Mouse (Mus musculus): ENCODE measurements around the gene Enox1.

Gene Enox1

DNA sequence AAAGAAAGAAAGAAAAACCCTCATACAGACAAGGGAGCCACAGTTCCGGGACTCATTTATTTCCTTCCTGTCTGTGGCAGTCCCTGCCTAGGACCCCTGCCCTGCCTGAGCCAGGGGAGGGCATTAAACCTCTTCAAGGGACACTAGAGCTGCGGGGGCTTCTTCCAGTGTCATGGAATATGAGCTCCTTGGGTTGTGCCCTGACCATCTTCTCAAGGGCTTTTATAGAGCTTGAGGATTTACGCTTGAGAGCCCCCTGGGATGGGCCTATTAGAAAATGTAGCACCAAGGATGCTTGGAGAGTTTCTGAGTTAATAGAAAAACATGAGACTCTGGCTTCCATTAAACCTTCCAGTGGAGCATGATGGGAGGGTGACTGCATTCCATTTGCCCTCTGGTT is 39.7 kb downstream of the Enox1 start:
- no peak for DNase-seq (ENCODE audit: low read depth)

DNA sequence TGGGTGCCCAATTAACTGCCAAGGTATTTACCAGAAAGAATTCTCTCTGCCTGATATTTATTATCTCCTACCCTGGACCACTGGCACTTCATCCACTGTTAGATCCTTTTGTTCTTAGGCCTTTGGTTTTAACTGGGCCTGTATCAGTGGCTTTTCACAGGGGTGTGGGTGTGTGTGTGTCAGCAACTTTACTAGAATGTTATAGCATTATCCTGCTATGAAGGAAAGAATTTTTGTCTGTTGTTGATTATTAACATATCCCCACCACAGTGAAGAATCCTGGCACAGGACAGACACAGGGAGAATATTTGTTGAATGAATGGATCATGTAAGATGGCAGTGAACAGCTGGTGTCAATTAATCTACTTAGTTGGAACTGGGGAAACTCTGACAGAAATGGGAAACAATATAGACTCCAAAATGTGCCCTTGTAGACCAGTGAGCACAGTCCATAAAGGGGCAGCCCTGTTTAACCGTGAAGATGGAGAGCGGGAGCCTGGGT is 40.9 kb downstream of the Enox1 start:
- DNase-seq (ENCODE audit: low read depth) = peak; percentile 80

DNA sequence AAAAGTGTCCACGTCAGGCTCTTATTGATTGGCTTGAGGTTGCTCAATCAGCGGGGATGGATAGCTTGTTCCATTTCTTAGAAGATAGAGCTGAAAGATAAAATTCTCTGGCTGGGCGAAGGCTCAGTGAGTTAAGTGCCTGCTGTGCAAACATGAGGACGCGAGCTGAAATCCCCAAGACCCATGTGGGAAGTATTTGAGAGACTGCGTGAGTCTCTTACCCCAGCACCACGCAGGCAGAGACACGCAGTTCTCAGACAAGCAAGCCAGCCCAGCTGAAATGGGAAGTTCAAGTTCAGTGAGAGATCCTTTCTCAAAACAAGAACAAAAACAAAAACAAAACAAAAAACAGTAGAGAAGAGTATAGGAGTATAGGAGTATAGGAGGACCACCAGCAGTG is 54.3 kb downstream of the Enox1 start:
- DNase-seq (ENCODE audit: low read depth) = no peak

DNA sequence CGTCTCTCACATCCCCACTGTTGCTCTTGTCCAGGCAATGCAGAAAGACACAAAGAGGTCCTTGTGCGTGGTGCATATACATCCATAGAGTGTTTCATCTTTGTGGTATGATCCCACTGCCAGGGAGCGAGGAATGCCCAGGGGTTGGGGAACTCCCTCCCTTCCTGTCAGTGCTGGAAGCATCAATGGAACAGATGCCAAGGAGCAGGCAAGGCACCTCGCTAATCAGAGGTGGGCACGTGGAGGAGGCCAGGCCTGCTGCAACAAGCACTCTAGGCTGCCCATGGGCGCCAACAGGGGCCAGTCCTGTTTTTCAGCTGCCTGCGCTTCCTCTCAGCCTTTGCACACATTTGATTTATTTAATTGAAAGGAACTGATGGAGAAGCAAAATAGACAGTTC is 56.6 kb downstream of the Enox1 start:
- no peak for DNase-seq (ENCODE audit: low read depth)

DNA sequence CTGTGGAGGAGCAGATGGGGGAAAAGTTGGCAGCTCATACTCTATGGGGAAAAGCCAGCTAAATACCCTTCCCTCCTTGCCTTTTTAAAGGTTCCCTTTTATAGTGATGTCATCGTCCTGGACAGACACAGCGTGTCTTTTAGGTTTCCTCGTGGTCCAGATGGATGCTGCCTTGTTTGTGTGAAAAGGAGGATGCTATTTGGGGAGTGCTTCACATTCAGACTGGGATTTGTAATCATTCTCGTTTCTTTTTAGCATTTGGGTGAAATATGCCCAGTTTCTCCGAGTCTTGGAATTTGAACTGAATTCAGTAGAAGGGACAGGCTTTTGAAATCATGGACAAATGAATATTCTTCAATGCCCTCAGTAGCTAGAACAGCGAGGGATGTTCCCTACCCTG is 58.3 kb downstream of the Enox1 start:
- no peak for DNase-seq (ENCODE audit: low read depth)

DNA sequence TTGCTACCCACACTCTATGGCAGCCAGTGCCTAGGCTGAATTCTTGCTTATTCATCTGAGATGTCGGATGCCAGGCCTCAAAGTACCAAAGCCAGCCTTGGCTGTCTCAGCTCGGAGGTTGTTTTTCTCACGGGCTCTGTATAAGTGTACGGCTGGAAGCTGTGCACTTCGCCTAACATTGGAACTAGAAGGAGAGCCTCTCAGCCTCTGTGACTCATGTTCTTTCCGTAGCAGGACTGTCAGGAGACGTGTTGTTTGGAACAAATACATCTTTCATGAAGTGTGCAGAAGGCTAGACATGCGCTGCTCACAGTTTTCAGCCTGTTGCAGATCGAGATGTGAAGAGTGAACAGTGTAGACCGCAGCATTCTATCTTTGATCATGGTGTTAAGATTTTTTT is 68.8 kb downstream of the Enox1 start:
- no peak for DNase-seq (ENCODE audit: low read depth)

DNA sequence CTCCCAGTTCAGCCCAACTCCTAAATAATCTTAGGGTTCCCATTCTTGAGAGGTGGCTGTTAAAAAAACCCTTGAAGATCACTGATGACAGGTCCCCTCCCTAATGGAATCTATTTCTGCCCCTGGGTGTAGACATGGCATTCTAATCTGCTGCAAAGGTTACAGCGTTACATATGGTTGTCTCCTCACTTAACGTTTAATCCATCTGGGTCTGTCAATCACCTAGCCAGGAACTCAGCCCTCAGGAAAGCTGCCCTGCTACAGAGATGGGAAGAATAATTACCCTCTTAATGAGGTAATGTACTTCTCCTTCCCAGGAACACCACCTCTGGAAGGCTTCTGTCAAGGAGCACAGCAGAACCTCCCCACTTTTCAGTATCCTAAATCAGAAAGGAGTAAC is 82.2 kb downstream of the Enox1 start:
- no peak for DNase-seq (ENCODE audit: low read depth)

DNA sequence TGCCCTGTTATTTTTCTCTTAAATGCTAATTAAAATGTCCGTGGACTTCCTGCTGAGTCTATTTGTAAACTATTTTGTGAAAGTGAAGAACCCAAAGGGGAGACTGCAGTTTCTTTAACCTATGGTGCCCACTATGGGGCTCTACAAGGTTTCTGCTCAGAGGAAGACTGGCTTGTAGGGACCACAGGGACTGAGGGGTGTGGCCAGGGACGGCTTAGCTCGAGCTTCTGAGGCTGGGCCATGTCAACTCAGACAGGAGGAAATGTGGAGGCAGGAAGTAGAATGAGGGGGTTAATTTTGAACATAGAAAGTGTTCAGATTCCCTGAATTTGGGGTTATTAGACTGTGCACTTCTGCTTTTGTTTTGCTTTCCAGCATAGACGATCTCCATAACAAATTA is 82.8 kb downstream of the Enox1 start:
- no peak for DNase-seq (ENCODE audit: low read depth)

DNA sequence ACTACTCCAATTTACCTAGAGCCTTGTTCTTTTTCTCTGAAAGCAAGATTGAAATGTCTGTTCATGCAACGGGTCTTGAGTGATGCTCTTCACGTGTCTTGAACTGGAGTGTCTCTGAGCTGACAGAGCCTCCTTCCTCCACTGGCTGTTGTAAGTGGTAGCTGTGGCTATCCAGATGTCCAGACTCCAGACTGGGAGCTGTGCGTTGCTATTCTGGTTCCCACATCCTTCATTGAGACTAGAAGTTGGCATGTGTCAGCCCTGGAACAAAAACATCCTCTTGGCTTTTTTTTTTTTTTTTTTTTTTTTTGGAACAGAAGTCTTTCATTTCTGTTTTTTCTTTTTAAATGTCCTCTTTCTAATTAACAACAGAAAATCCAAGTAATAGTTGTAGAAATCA is 90.4 kb downstream of the Enox1 start:
- no peak for DNase-seq (ENCODE audit: low read depth)

DNA sequence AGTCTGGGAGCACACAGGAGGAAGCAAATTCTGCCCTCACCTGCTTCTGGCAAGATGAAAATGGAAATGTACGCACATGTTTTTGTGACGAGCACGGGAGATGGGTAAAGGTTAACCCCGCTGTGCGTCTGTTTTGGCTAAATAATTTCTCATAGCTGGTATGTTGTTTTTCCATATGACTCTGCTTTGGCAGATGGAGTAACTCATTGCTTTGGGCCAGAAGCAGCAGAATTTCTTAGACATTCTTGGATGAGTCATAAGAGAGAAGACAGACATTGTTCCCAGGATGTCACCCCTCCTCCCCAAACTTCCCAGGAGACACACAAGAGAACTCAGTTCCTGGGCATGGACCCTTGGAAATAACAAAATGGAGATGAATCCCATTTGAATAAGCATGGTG is 91.9 kb downstream of the Enox1 start:
- peak; percentile 13 for DNase-seq (ENCODE audit: low read depth)

DNA sequence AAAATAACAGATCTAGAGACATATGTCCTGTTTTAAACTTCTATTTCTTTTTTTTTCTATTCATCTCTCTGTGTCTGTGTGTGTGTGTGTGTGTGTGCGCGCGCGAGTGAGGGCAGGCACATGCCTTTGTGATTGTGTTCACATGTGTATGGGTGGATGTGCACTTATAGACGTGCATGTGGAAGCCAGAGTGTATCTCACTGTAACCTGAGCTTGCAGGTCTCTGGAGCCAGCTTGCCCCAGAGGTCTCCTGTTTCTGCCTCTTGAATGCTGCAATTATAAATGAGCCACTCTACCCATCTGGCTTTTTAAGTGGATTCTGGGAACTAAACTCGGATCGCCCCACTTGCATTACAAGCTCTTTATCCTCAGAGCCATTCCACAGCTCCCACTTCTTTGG is 92.4 kb downstream of the Enox1 start:
- peak; percentile 8 for DNase-seq (ENCODE audit: low read depth)

DNA sequence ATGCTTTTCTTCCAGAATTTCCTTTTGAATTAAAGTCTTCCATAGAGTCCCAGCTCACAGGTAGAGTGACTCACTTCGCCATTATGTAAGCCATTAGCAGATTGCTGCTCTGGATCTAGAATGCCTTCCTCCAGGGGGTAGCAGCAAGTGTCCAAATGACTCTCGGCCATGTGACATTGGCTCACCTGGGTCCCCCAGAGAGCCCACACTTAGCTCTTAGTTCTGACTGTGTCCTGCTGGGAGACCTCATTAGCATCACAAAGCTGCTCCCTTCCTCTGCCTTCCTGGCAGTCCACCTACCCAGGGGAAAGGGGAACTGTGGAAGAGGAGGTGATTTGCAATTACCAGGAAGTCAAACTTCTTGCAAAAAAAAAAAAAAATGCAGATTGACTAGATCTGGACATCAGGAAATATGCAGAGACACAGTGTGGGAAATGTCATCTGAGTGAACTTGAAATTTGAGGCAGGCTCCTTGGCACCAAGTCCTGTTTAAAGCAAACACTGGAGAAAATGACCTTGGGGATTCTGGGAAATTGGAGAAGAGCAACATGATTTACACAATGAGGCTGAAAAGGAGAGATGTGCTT is 94.2 kb downstream of the Enox1 start:
- no peak for DNase-seq (ENCODE audit: low read depth)

DNA sequence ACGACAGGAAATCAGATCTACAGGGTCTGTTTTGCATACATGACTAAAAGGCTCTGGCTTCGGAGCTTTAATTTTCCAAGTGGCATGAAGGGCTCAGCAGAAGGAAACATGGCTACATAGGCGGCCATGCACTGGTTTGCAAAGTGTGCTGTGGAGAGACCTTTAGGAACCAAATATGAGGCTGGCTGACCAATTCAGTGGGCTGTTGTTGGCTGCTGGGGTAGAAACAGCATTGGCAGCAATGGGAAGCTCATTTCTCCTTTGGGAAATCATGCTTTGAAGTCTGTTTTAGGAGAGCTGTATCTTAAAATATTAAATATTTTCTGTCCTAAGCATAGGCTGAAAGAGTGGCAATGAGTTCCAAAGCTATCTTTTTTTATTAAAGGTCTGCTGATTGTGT is 98.6 kb downstream of the Enox1 start:
- no peak for DNase-seq (ENCODE audit: low read depth)

DNA sequence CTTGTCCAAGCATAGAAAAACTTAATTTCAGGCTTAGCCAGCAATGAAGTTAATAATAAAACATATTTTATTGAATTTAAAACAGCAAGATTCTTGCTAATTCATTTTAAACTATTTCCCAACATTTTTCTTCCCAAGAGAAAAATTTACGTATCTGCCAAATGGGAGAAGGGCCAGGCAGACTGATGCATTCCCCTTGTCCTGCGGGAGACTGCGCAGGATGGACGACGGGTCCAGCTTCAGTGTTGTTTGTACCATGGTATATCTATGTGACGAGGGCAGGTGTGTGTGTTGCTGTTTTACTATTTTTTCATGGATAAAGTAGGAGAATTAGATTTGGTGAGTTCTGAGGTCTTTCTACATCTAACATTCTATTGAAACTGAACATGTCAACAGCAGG is 99.1 kb downstream of the Enox1 start:
- DNase-seq (ENCODE audit: low read depth) = peak; percentile 15

DNA sequence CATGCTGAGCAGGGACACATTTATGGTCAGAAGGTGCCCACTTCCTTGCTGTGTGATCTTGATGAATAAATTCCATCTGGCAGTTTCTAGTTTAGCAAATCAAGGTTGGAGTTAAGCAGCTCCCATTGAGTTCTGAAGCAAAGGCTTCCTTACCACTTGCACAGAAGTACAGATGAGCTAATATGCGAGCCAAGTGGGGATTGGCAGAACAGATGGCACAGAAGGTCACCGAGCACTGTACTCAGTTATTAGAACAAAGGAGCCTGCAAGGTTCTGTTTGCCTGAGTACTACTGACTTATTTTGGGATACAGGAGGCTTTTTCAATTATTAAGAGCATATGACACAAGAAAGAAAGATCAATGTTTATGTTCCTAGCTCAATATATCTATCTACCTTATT is 100.4 kb downstream of the Enox1 start:
- no peak for DNase-seq (ENCODE audit: low read depth)

DNA sequence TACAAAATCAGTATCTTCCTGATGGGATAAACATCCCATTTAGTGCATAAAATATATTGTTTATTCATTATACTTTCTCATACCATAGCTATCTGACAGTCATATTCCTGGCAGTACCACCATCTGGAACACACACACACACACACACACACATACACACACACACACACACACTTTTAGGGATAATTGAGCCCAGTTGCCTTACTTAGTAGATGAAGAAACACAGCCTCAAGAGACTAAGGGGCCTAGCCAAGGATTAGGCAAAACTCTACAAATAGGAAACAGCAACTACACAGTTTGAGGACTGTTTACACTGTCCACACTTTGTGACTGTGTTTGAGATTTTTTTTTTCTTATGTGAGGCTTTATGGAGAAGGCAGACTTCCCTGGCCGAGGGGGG is 100.9 kb downstream of the Enox1 start:
- DNase-seq (ENCODE audit: low read depth) = peak; percentile 48

DNA sequence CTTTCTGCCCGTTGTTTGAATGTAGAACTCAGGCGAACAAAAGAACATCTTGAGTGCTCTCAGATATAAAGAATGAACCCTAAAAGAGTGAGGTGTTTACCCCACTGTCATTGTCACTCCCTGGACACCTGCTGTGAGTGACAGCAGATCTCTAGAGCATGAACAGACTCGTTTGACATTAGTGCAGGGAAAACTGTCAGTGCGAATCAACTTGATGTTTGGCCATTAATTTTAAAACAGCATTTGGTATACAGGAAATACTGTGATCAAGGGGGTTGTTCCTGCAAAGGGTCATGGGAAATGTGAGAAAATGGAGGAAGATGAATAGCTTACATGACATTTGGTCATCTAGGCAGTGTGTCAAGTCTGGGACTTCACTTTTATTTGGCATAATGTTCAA is 101.6 kb downstream of the Enox1 start:
- DNase-seq (ENCODE audit: low read depth) = no peak

DNA sequence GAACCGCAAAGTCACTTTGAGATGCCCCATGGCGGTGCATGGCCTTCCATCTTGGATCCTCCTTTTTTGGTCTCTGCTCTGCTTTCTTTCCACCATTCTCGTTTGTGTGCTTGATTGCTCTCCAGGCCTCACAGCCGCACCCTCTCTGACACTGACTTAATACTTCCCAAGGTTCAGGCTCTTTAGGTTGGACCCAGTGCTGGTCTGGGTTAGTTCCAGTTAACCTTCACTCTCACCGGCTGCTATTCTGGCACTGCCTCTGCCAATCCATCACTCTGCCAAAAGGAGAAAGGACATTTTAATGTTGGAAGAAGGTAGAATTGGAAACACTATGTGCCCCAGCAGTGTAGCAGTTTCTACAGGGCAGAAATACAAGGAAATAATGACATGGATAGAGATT is 103.1 kb downstream of the Enox1 start:
- no peak for DNase-seq (ENCODE audit: low read depth)

DNA sequence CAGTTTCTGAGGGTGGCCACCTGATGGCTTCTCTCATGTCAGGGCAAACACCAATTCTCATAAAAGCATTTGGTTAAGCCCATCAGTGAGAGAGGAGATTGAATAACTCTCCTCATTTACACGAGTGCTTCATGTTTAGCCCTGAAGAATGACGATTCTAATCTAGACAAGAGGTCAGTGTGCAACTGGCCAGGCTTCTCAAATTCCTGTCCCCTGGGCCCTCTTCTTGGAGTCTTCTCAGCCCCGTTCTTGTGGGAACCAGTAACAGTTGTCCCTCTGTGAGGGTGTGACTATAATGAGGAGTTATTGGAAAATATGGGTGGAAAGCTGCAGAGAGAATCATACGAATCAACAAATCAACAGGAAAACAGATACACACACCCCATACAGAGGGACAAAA is 103.5 kb downstream of the Enox1 start:
- DNase-seq (ENCODE audit: low read depth) = no peak

DNA sequence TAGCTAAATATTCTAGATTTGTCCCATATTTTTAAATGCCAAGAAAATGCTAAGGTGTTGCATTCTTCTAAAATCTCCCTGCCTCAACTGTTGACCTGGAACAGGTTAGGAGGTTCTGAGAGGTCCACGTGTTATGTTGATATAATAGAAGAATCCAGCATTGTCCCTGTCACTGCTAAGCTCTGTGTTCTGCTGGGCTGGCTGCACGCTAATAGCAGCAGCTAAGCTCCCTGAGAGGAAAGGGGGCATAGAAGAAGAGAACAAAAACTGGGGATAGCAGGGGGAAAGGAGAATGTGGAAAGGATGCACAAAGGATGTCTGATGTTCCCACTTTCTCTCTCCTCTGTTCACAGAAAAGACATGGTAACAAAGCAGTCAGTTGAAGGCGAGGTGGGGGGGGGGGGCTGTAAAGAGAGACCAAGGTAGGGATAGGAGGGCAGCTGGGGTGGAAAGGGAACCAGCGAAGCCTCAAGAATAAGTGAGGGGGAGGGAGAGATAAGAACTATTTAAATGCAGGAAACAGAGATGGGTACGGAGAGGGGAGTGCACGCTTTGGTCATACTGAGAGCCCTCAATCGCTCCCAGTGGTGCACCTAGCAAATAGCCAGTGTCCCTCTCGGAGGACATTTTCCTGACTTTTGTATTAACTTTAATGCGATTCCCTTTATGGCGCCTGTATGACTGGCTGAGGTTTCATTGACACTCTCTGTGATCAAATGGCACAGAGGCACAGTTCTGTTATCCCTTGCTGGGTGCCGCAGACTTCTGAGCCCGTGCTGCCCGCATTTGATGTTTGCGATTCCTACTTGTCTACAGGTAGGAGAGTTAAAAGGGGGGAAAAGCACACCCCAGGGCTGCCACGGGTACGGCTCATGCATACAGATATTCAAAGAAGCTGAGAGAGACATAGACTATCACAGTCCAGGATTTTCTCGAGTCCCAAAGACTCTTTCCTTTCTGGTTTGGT is 110.5 kb downstream of the Enox1 start:
- DNase-seq (ENCODE audit: low read depth) = no peak

DNA sequence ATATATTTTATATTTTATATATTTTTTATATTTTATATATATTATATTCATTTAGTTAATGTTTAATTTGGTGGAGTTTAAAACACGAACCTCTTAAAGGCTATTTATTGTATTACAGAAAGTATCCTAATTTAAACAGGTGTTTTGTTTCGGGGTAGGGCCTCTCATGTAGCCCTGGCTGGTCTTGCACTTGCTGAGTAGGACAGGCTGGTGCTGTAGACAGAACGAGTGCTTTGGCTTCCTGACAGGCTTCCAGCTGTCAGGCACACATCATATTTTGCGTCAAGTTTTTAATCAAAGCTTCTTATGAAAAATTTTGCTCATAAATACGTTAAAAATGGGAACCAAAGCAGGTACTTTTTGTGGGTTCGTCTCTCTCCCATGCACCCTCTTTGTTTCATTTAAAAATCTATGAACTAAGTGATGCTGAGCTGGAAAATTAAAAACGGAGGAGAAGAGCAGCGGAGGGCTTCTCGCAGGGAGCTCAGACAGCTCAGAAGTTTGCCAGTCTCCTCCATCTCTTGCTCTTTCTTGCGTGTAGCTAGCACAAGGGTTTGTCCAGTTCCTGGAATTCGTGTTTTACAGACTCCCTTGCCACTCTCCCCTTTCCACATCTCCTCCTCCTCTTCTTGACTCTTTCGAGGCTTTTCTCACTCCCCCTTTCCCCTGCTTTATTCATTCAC is 115.8 kb downstream of the Enox1 start:
- no peak for DNase-seq (ENCODE audit: low read depth)

DNA sequence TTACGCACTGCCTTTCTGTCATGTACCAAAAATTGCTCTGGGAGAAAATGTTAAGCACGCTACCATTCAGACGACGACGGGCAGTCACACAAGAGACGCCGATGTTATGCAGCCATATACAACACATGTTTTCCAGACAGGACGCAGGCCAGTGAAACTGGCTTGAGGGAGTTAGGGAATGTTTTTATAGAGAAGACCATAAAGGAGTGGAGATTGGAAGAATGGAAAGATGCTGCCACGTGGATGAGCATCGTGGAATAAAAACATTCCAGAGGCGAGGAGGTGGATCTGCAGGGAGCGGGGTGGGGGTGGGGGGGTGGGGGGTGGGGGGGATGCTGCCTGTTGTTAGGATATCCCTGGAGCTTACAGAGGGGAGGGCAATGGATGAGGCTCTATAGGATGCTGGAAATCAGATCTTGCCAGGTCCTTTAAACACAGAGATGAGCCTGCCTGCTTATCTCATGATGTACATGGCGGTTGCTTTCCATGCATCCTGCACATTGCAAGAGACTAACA is 116.4 kb downstream of the Enox1 start:
- no peak for DNase-seq (ENCODE audit: low read depth)

DNA sequence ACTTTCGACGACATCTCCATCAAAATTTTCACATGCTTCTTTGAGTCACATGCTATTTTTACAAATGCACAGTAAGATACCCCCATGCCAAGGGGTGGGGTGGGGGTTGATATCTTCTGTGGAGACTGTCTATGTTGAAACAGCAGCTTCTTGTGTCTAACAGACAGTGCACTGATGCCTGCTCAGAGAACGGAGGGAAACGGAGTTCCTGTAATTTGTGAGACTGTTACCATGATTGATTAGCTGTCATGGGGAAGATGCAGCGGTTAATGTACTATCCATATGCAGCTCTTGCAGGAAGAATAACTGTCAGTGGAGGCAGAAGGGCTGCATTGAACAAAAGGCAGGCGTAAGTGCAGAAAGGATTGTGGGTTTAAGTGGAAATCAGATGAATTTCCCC is 117.2 kb downstream of the Enox1 start:
- DNase-seq (ENCODE audit: low read depth) = no peak

Data from NIH3T3 (cell line).